Mouse (Mus musculus): ENCODE data around the gene Fkbp3. TPM values are rescaled to one million over a fixed set of nuclear protein-coding genes. Genes with fewer than 3 reads are reported as not detected.
A peak's percentile ranks its signal among the peaks of the same experiment; 100 is the strongest.

Gene Fkbp3
- polyA plus RNA-seq, 1 experiment, result 323 TPM

DNA sequence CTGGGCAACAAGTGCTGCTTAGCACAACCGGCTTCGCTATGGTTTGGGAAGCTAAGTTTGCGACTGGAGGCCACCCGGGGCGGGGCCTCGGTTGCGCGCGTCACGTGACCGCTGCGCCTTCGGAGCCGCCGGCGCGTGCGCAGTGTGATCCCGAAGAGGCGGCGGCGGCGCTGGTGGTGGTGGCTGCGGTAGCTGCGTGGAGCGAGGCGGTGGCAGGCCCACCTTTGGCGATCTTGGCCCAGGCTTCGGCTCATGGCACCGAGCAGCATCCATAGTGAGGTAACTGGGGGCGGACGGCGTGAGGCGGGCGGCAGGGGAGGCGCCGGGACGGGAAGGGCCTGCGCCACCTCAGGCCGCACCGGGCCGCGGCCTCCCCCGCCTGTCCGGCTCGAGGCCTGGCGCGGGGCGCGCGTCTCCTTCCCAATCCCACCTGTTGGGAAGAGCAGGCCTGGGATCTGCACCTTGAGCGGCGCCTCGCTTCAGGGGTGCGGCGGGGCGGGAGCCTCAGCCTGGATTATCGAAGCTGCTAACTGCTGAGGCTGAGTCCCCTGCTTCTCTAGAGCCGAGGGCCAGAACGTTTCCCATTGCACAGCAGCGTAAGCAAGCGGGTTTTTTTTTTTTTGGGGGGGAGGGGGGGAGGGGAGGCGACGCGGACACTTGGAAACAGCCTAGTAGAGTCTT, 37.5 kb downstream of the Fkbp3 start, which contains the start of gene Prpf39:
Gene Prpf39 (plus strand): TSS at position 144 of the 681 bp plus-strand sequence.
- peak; percentile 68 to 90 for DNase-seq (ENCODE audit: extremely low spot score in 1 of 2, low spot score in 1 of 2)

DNA sequence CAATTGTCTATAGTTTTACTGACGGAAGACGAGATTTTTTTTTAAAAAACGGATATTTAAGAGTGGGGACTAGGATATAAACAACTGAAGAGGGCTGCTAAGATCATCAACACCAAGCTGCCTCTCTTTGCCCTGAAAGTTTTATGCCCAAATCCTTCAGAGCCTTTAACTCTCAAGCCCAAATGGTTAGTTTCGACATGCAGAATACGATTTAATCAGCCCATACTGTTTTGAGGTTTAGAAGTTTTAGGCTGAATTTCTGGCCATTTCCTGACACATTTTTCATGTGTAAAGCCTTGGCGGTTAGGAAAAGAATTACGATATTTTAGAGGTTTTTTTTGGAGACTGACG, 38.0 kb downstream of the Fkbp3 start:
- no peak for DNase-seq (ENCODE audit: extremely low spot score in 1 of 2, low spot score in 1 of 2)

DNA sequence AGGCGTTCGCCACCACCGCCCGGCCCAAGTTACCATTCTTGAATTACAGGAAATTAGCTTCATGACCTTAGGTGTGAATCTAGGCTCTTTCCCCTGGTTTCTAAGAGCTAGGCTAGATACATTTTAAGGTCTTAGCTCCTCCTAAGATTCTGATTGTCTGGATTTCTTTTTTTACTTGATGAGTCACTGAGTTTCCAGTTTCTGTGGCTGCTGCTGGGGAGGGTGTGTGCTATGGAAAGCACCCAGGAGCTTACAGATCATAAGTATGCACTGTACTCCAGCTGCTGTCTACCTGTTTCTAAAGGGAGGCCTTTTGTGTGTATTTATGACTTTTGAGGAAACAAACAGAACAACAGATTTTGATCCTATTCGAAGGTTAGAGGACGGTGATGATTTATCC, 51.0 kb downstream of the Fkbp3 start:
- DNase-seq (ENCODE audit: extremely low spot score in 1 of 2, low spot score in 1 of 2), result peak in 1 of 2 experiments; percentile 50

Other genes starting within 250 kb of the Fkbp3 start
- 8.4 and 9.4 TPM in 2 replicates for gene Gm527, start 156.1 kb downstream of the Fkbp3 start, polyA plus RNA-seq (2012; rRNA removed)
- gene Klhl28, start 108.5 kb downstream of the Fkbp3 start, polyA plus RNA-seq (2012; rRNA removed), result 11.0 and 11.1 TPM in 2 replicates
- gene Togaram1, start 108.2 kb downstream of the Fkbp3 start, polyA plus RNA-seq (2012; rRNA removed), result 23.0 and 24.5 TPM in 2 replicates
- gene Prpf39, start 37.7 kb downstream of the Fkbp3 start, polyA plus RNA-seq (2012; rRNA removed), result 44.5 and 50.9 TPM in 2 replicates
- 6.7 and 7.4 TPM in 2 replicates for gene Fancm, start 1.6 kb upstream of the Fkbp3 start, polyA plus RNA-seq (2012; rRNA removed)
- gene Mis18bp1, start 98.6 kb upstream of the Fkbp3 start, polyA plus RNA-seq (2012; rRNA removed), result 0.36 and 0.52 TPM in 2 replicates
- gene Wdr20rt, start 151.5 kb upstream of the Fkbp3 start, polyA plus RNA-seq (2012; rRNA removed), result not detected in 2 replicates

All from frontal cortex, adult 2 months (tissue).